Mouse (Mus musculus): ENCODE data around the gene Unc93a.
"Not testable (repeated sequence)": the region's sequence is repeated elsewhere in the genome, so short reads cannot be mapped to it uniquely, and the experiment has no call there.

The Unc93a gene

DNA sequence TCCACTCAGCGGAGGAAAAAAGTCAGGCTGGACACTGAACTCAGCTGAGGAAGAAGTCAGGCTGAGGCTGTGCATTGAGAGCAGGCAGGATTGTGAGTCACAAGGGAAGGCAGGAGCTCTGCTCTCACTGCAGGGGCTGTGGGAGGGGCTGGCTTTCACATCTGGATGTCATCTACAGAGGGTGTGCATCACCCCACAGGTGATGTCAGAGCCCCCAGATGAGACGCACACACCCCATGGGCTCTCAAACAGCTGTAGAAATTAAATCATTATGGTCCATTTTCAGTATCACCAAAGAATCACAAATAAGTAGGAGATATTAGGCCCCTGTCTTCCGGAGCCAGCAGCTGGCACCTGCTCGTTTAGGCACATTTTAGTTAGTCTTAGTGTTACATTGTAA, at the start of gene Unc93a:
TSS of gene Unc93a (minus strand) at position 101 of the 400 bp plus-strand sequence.
- not testable (repeated sequence) for DNase-seq (ENCODE audit: low read depth)

- not testable (repeated sequence) for DNase-seq (ENCODE audit: low read depth)
These were observed 48.9 kb upstream of the Unc93a start for GRCm38 (mm10) chr17:13180491-13180890.

DNA sequence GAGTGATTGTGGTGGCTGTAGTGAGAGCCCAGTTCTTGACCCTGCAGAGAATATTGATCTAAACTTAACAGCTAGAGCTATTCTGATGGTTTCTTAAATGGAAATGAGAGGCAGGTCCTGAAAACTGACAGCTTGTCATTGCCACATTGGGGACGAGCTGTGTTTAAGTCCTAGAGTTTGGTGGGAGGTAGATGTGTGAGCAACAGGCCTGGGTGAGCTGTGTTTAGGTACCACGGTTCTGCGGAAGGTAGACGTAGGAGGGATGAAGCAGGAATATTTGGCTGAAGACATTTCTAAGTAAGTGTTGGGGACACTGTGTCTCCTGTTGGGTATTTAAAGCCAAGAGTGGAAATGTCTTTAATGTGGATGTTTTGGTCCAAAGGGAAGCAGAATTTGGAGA, 47.4 kb upstream of the Unc93a start:
- DNase-seq (ENCODE audit: low read depth), result not testable (repeated sequence)

DNA sequence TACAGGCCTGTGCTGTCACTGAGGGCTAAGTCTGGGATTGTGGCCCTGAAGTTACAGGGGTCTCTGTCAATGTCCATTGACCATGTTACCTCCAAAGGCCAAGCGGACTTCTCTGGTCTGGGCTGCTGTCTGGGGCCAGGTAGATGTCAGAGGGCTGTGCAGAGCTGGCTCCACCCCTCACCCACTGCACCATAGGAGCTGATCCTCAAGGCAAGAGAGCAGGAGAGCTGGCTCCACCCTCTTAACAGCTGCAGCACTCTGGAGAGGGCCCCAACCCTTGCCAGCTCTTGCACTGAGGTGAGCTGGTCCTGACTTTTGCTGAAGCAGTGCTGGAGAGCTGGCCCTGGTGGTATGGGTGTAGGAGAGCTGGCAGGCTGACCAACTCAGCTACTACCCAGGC, 46.2 kb upstream of the Unc93a start:
- DNase-seq (ENCODE audit: low read depth), result not testable (repeated sequence)

DNA sequence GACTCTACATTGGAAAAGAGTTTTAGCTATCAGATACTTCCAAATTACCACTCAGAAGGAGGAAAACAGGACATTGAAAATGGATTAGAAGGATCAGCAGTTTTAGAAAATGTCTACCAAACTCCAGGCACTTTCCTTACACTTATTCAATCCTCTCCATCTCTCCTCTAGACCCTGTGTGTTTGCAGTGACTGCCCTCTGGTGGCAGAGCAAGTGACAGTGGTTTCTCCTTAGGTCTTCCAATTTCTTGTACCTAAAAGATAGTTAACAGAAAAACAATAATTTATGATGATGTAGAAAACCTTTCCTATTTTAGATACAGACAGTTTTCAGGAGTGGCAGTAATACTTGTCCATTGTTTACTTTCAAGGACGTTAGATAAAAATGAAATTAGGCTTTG, 44.0 kb upstream of the Unc93a start:
- not testable (repeated sequence) for DNase-seq (ENCODE audit: low read depth)

DNA sequence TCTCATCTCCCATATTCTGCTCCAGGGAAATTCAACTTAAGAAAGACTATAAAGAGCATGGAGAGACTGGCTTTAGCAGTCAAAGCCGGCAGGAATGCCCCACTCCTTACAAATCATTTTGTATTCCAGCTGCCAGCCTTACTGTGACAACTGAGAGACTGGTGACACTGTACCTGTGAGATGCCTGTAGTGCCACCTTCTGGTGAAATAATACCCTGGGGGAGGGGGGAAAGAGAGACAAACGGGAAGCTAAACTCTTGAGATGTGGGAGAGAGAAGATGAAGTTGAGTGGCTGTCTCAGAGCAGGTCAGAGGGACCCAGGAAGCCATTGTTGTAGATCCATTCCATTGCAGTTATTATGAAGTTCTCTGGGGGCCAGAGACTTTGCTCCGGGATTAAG, 42.4 kb upstream of the Unc93a start:
- not testable (repeated sequence) for DNase-seq (ENCODE audit: low read depth)

- not testable (repeated sequence) for DNase-seq (ENCODE audit: low read depth)
These were observed 42.0 kb upstream of the Unc93a start for GRCm38 (mm10) chr17:13173578-13173977.

GRCm38 (mm10) chr17:13146128-13146527, 14.5 kb upstream of the Unc93a start:
- DNase-seq (ENCODE audit: low read depth), result not testable (repeated sequence)

DNA sequence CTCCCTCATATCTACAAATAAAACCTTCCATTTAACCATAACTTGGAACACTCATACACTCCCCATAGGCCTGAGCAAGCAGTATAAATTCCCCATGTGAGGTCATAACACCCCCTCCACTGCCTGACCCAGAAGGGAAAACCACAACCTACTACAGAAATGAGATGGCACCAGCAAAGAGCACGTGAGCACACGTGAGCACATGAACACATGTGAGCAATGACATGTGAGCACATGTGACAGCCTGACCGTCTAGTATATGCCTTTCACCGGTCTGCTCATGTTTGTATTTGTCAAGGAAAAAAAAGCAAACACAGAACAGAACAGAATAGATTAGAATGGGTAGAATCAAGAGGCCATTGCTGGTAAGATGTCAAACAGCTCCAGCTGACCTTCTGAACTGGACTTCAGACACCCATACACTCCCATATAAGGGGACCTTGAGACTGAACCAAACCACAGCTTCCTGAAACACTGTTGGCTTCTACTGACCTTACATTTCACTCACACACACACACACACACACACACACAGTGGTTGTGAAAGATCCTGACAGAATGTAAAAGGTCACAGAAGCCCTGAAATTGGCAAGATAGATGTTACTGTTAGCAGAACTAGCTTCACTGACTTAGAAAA, 13.1 kb upstream of the Unc93a start:
- not testable (repeated sequence) for DNase-seq (ENCODE audit: low read depth)

GRCm38 (mm10) chr17:13142665-13143064, 11.1 kb upstream of the Unc93a start:
- DNase-seq (ENCODE audit: low read depth), result not testable (repeated sequence)

GRCm38 (mm10) chr17:13135356-13135755, 3.7 kb upstream of the Unc93a start:
- not testable (repeated sequence) for DNase-seq (ENCODE audit: low read depth)

GRCm38 (mm10) chr17:13132352-13132751, 742 bp upstream of the Unc93a start:
- DNase-seq (ENCODE audit: low read depth), result not testable (repeated sequence)

DNA sequence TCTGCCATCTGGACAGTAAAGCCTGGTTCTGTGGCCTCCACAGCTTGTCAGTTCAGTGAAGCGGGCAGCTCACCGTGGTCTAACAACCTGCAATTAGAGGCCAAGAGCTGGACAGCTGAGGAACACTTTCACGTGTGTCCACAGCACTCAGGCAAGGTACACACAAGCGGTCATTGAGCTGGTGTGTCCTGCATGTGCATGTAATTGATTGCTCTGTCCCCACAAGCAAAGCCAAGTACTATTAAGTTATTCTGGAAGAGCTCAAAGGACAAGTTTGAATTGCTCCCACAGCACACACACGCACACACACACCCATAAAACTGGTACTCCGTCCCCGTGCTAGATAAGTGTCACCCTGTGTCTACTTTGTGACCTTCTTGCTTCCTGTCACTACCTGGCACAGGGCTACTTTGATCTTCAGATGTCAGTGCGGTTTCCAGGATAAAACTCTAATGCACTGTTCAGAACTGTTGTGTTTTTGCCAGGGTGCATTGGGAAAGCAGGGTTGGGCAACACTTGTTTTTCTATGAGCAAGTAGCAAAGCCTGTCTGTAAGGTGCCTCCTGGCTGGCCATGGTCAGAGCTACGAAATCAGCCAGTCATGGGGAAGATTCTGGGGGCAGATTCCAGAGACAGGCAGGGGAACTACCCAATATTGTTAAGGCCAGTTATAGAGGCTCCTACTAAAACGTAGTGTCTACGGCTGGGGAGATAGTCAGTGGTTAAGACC, 1.7 kb downstream of the Unc93a start:
- not testable (repeated sequence) for DNase-seq (ENCODE audit: low read depth)

DNA sequence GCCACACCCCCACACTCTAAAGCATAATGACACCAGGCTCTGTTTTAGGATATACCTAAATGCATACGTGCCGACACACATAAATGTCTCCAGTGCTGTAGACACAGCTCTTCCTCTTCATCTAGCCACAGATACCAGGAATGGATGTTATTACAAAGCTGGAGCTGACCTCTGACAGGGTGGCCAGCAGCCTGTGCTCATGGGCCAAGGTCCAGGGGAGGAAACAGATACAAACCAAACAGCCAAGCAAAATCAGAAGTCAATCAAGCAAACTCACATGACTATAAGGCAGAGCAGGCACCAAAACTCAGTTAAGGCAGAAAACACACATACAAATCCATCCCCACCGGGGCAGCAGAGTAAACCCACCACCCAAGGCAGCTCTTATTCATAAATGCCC, 2.3 kb downstream of the Unc93a start:
- DNase-seq (ENCODE audit: low read depth), result not testable (repeated sequence)

- DNase-seq (ENCODE audit: low read depth), result not testable (repeated sequence)
These were observed 7.4 kb downstream of the Unc93a start for GRCm38 (mm10) chr17:13124241-13124640.

- not testable (repeated sequence) for DNase-seq (ENCODE audit: low read depth)
These were observed 8.1 kb downstream of the Unc93a start for GRCm38 (mm10) chr17:13123308-13124038.

DNA sequence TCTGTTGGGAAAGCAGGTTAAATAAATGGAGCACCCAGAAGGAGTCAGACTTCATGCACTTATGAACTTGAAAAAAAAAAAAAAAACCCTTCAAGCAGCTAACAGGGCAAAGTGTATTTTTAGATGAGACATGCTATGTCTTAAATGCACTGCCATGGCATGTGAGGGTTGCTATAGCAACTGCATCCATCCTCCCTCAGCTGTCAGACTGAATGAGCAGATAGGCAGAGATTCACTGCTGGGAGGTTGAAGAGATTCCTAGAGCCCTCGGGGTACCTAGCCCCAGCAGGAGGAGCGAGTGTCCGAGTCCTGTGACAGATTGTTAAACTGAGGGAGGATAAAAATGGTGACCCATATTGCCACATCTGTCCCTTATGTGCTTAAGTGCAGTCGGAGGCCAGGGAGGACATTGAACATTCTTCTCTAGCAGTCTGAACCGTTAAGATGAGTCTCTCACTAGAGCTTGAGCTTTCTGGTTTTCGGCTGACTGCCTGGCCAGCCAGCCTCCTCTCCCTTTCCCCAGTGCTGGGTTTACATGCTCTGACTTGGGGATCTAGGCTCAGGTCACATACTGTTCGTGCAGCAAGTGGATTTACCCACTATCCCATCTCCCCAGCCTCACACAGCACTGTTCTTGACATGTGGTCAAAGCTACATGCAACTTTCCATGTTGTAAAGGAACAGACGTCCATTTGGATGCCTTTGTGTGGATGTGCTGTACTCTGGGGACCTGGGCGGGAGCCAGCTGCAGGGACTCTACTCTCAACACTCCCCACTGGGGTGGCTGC, 18.9 kb downstream of the Unc93a start:
- DNase-seq (ENCODE audit: low read depth), result not testable (repeated sequence)

- DNase-seq (ENCODE audit: low read depth), result not testable (repeated sequence)
These were observed 25.0 kb downstream of the Unc93a start for GRCm38 (mm10) chr17:13106563-13106962.

DNA sequence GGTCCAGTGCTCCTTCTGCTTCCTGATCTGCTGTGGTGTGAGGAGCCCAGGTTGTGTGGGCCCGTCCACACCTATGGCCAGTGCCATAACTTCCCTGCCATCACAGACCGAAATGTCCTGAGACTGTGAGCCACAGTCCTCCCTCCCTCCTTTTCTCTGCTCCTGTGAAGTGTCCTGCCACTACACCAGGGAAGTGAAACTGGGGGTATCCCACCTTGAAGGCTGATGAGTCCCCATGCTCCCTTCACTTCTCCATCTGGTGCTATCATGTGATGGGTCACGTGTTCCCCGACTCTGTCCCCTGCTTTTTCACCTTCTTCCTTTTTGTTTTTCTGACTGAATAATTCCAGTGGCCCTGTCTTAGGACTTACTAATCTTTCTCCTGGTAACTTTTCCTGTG, 38.6 kb downstream of the Unc93a start:
- DNase-seq (ENCODE audit: low read depth), result not testable (repeated sequence)

GRCm38 (mm10) chr17:13092100-13092764, 39.4 kb downstream of the Unc93a start:
- not testable (repeated sequence) for DNase-seq (ENCODE audit: low read depth)

GRCm38 (mm10) chr17:13091510-13091909, 40.1 kb downstream of the Unc93a start:
- not testable (repeated sequence) for DNase-seq (ENCODE audit: low read depth)

Data from c-Kit-positive CD71-negative TER-119-negative erythroid progenitor cells, embryonic 14.5 days (primary cell).